Mouse (Mus musculus): ENCODE results near the gene Gk. TPM values are rescaled to one million over a fixed set of nuclear protein-coding genes. Genes with fewer than 3 reads are reported as not detected.

Gene Gk
- 8.3 and 9.3 TPM in 2 replicates for polyA plus RNA-seq (2015; fragmentation: Nextera tagmentation; extraction: Ambion mirVana)

DNA sequence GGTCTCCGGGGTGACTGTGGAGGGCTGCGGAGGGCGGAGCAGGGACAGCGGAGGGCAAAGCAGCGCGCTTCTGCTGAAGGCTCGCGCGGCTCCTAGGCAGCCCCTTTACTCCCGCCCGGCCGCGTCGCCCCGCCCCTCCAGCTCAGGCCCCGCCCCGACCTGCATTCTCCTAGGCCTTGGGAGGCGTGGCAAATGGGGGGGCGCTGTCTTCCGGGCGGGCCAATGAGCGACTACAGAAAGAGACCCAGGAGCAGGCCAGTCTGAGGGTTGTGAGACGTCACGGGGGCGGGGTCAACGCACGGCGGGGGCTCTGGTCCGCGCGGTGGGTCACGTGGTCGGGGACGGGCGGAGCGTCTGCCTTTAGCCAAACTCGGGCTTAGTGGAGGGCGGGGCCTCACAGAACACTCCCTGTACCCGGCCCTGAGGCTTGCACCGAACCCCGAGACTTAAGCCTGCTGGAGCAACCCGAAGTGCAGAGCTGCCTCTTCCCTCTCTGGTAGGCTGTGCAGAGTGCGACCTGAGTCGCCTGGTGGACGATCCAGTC, at the start of gene Gk:
Gk (minus strand) TSS at position 276 of the 544 bp plus-strand sequence.
- DNase-seq (ENCODE audit: low spot score) = peak; percentile 94

DNA sequence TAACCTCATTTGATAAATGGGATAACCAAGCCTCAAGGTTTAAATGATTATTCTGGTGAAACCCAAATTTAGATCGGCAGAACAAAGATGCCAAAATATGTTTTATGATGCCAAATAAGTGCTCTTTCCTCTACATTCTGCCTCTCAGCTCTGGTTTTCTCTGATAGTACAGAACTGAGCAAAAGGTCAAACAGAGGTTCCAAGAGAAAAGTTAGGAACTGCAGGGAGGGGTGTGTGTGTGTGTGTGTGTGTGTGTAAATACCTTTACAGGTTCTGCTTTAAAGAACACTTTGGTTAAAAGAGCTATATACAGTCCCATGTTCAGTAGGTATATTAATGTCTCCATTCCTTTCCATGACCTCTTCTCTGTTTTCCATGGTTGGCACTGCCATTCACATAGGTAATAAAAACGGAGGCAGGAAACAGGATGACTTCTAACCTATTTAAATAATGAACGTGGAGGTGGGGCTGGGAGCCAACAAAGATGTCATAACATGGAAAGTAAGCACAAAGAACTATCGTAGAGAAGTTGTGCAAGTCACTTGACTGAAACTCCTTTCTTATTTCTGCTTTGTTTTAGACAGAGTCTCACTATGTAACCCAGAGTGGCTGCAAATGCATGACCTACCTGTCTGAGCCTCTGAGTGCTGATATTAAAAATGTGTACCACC, 28.2 kb upstream of the Gk start:
- DNase-seq (ENCODE audit: low spot score) = no peak

DNA sequence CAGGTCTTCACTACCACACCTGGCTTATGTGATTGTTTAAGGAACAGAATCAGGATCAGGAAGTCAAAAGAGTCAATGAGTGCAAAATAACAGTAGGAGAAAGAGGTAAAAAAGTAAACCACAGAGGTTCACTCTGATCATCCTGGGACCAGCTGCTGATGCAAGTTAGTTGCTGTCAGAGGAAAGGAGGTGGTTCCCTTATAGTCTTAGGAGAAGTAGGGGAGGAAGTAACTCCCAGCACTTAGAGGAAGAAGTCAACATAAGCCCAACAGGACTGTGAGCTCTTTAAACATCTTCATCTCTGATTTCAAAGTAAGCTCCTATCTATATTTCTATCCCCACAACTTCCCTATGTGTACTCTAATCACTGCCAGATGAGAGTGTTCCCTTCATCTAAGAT, 26.4 kb upstream of the Gk start:
- no peak for DNase-seq (ENCODE audit: low spot score)

GRCm38 (mm10) chrX:85797449-85797848, 20.8 kb upstream of the Gk start:
- DNase-seq (ENCODE audit: low spot score) = no peak

DNA sequence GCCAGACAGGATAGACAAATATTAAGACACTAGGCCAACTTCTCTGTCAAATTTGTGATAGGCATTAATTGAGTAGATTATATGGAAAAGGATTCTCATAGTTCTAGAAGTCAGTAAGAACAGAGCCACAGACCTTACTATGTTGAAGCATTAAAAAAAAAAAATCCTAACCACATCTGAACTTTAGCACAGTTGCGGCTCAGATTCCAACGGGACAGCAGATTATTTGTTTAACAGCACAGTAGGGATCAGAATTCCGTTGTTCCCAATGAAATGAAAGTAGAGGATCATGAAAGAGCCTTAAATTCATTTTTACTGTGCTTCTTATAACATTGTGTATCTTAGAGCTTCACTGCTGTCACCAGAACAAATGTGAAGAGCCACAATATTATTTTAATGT, 1.7 kb upstream of the Gk start:
- DNase-seq (ENCODE audit: low spot score) = no peak

DNA sequence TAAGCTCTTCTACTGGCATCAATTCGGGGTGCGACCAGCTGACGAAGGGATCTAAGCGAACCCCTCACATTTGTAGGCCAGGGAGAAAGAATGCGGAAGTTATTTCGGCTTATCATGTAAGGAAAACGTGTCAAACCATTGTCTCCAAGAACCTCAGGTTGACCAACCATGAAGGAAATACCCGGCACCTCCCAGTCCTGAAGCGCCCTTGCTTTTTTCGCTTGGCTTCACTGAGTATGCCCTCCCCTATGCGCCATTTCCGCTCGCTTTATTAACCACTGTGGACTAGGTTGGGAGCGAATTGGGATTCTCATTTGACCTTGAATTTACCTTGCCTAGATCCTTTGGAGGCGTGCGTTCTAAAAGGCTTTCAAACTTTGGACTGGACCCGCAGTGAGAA, 522 bp upstream of the Gk start:
- no peak for DNase-seq (ENCODE audit: low spot score)

GRCm38 (mm10) chrX:85775879-85776543, 608 bp downstream of the Gk start:
- DNase-seq (ENCODE audit: low spot score) = no peak

DNA sequence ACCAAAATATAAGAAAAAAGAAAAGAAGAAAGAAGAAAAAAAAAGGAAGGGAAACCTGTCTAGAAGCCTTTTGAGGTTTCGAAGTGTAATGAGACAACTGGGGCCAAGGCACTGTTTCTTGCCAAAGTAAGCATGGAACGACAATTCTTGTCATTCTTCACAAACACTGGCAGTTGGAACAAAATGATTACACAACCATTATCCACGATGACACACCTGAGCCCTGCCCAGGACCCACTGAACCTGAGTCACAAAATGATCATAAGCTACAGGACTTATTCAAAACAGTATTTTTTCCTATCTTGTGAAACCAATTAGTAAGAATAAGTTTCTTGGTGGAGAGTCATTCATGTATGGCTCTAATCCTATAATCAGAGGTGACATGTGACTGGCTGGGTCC, 5.3 kb downstream of the Gk start:
- no peak for DNase-seq (ENCODE audit: low spot score)

- DNase-seq (ENCODE audit: low spot score) = no peak
Measured at GRCm38 (mm10) chrX:85770747-85771146, 5.9 kb downstream of the Gk start.

DNA sequence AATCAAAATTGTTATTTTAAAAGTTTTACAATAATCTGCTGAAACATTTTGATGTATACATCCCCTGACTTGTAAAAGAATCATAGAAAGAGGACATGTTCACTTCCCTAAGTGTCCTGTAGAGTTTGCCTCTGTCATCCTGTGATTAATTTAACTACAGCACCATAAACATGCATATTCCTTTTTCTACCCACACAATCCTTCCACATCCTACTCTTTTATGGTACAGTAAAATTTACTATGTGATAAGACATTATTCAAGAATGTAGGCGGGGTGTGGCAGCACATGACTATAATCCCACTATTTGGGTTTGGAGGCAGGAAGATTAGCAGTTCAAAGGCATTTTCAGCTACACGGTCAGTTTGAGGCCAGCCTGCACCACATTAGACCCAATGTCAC, 8.0 kb downstream of the Gk start:
- DNase-seq (ENCODE audit: low spot score) = no peak

DNA sequence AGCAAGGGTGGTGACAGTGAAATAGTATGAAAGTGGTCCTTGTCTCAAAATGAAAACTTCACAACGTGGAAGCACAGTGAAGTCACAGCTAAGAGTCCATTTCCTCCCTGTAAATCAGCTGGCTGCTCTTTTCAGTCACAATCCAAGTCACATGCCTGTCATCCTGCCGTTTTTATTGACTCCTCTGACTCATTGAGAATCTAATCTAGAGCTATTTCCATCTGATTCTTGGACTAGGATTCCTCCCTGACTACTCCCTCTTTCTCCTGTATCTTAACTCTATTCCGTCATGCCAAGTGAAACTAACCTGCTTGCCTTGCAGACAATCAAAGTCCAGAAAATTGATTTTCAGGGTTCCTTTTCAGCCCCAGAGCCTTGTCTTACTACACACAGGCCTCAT, 20.6 kb downstream of the Gk start:
- DNase-seq (ENCODE audit: low spot score) = no peak

GRCm38 (mm10) chrX:85743837-85744236, 32.8 kb downstream of the Gk start:
- no peak for DNase-seq (ENCODE audit: low spot score)

DNA sequence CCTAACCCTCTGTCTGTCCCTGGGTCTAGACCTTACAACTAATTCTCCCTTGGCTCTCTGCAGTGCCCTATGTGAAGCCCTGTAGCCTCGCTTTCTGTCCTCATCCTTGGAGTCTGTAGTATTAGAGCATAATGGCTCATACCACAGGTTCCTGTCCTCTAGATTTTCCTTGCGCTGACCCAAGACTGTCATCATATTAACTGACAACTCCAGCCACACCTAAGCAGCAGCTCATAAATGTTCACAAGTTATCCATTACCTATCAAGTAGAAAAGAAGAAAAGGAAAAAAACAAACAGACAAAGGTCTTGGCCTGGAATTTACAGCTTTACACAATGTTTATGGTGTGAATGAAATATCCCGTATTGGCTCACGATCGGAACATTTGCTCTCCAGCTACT, 43.4 kb downstream of the Gk start:
- no peak for DNase-seq (ENCODE audit: low spot score)

DNA sequence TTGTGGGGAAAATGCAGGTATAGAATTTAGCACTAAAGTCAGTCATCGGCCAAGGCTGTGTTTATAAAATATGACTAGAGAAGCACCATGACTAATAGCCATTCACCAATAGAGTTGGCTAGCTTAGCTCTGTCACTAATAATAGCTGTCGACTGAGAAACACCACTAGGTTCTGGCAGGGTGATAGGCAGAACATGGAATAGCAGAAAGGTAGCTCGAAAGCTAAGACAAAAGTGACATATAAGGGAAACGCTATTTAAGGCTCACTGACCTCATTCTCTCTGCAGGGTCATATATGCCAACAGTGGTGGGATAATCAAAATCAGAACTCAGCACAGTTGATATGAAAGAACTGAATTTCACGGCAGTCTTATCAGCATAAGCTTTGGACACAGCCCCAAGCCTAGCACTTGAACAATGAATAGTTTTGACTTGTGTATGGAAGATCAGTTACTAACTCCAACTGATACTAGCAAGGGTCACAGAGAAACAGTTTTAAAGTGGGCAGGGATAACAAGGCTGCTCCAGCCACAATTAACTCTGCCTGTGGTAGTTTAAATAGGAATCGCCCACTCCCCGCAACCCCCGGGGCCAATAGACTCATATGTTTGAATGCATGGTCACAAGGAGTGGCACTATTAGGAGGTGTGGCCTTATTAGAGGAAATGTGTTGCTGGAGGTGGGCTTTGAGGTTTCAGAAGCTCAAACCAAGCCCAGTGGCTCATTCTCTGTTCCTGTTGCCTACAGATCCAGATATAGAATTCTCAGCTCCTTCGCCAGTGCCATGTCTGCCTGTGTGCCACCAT, 45.3 kb downstream of the Gk start:
- no peak for DNase-seq (ENCODE audit: low spot score)

DNA sequence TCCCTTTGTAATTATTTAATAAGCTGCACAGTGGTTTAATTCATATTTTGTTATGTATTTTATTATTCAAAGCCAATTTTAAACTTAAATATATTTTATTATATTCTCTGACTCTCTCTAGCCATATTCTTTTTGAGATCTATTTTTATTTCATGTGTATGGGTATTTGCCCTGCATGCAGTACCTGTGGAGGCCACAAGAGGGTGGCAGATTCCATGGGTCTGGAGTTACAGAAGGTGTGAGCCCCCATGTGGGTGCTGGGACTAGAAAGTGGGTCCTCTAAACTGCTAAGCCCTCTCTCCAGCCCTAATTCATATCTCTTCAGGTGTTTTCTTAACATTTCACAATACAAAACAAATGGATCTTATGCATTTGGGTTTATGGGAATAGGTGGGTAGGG, 55.4 kb downstream of the Gk start:
- peak; percentile 11 for DNase-seq (ENCODE audit: low spot score)

- no peak for DNase-seq (ENCODE audit: low spot score)
Measured at GRCm38 (mm10) chrX:85710399-85710798, 66.2 kb downstream of the Gk start.

- no peak for DNase-seq (ENCODE audit: low spot score)
Measured at GRCm38 (mm10) chrX:85705715-85706114, 70.9 kb downstream of the Gk start.

- no peak for DNase-seq (ENCODE audit: low spot score)
Measured at GRCm38 (mm10) chrX:85683723-85684122, 92.9 kb downstream of the Gk start.

DNA sequence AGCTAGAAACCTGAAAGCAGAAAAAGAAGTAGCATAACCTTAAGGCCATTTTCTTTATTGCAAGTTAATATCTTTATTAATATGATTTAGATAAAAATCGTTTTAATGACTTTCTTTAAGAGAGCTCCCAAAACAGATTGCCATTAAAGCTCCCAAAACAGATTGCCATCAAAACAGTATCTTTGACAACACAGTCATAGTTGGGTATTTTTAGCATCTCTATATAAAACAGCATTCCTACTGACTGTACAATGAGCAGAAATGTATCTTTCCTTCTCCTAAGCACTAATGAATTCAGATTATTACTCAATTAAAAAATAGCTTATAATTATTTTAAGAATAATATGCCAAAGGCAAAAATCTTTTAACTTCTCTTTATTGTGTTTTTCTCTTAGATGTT, 94.5 kb downstream of the Gk start:
- no peak for DNase-seq (ENCODE audit: low spot score)

GRCm38 (mm10) chrX:85676808-85677207, 99.8 kb downstream of the Gk start:
- peak; percentile 46 for DNase-seq (ENCODE audit: low spot score)
